Mouse (Mus musculus): ENCODE measurements around the gene Desi1.

Desi1 gene

GRCm38 (mm10) chr15:82033762-82034161, at the start of gene Desi1:
TSS of gene Desi1 (minus strand) at chr15:82033862.
- no peak for DNase-seq (ENCODE audit: low spot score in 2 of 2)

GRCm38 (mm10) chr15:82081161-82081560, 47.5 kb upstream of the Desi1 start:
- no peak for DNase-seq (ENCODE audit: low spot score in 2 of 2)

- DNase-seq (ENCODE audit: low spot score in 2 of 2): no peak
Observed at GRCm38 (mm10) chr15:82079883-82080282, 46.2 kb upstream of the Desi1 start.

- DNase-seq (ENCODE audit: low spot score in 2 of 2): no peak
Observed at GRCm38 (mm10) chr15:82073490-82073889, 39.8 kb upstream of the Desi1 start.

GRCm38 (mm10) chr15:82071816-82072469, 38.3 kb upstream of the Desi1 start:
- no peak for DNase-seq (ENCODE audit: low spot score in 2 of 2)

GRCm38 (mm10) chr15:82069898-82070297, 36.2 kb upstream of the Desi1 start, which contains the start of gene Mei1:
TSS of gene Mei1 (plus strand) at chr15:82069996.
- DNase-seq (ENCODE audit: low spot score in 2 of 2): no peak

GRCm38 (mm10) chr15:82065511-82065910, 31.8 kb upstream of the Desi1 start:
- peak; percentile 59 to 71 for DNase-seq (ENCODE audit: low spot score in 2 of 2)

GRCm38 (mm10) chr15:82063909-82064308, 30.2 kb upstream of the Desi1 start:
- no peak for DNase-seq (ENCODE audit: low spot score in 2 of 2)

GRCm38 (mm10) chr15:82058719-82059201, 25.1 kb upstream of the Desi1 start, which contains the start of gene 4930407I10Rik:
TSS of gene 4930407I10Rik (plus strand) at chr15:82059151.
- no peak for DNase-seq (ENCODE audit: low spot score in 2 of 2)

- DNase-seq (ENCODE audit: low spot score in 2 of 2): no peak
Observed at GRCm38 (mm10) chr15:82052544-82052943, 18.9 kb upstream of the Desi1 start.

- DNase-seq (ENCODE audit: low spot score in 2 of 2): peak; percentile 83 to 91
Observed at GRCm38 (mm10) chr15:82047080-82047883, 13.6 kb upstream of the Desi1 start, which contains the start of gene Snu13. TSS of gene Snu13 (minus strand) at chr15:82047598.

GRCm38 (mm10) chr15:82046246-82046891, 12.7 kb upstream of the Desi1 start:
- DNase-seq (ENCODE audit: low spot score in 2 of 2): no peak

- no peak for DNase-seq (ENCODE audit: low spot score in 2 of 2)
Observed at GRCm38 (mm10) chr15:82044166-82044784, 10.6 kb upstream of the Desi1 start.

- DNase-seq (ENCODE audit: low spot score in 2 of 2): peak in 1 of 2 experiments; percentile 23
Observed at GRCm38 (mm10) chr15:82040650-82041049, 7.0 kb upstream of the Desi1 start.

- no peak for DNase-seq (ENCODE audit: low spot score in 2 of 2)
Observed at GRCm38 (mm10) chr15:82035904-82036689, 2.4 kb upstream of the Desi1 start.

- DNase-seq (ENCODE audit: low spot score in 2 of 2): no peak
Observed at GRCm38 (mm10) chr15:82032386-82032785, 1.3 kb downstream of the Desi1 start.

GRCm38 (mm10) chr15:82027726-82028125, 5.9 kb downstream of the Desi1 start:
- no peak for DNase-seq (ENCODE audit: low spot score in 2 of 2)

- no peak for DNase-seq (ENCODE audit: low spot score in 2 of 2)
Observed at GRCm38 (mm10) chr15:82027276-82027675, 6.4 kb downstream of the Desi1 start.

GRCm38 (mm10) chr15:82023965-82024635, 9.6 kb downstream of the Desi1 start:
- no peak for DNase-seq (ENCODE audit: low spot score in 2 of 2)

GRCm38 (mm10) chr15:82022535-82023088, 11.1 kb downstream of the Desi1 start:
- DNase-seq (ENCODE audit: low spot score in 2 of 2): no peak

Measured in heart, adult 9 months (tissue).